Mouse (Mus musculus) ES-Bruce4 (cell line): ENCODE measurements at regions not wholly inside any gene's neighbourhood (a gene's known extent, or its start where the extent isn't known, plus 50 kb on each side); places are given as distances from the start of the nearest gene placed in this dataset.

ENCODE experiments used
- H3K27ac ChIP-seq: 2 replicates; pipeline ENCODE4 v1.5.1; 2012; ENCODE audit warnings: low read length, inconsistent platforms; ENCODE audit not compliant: insufficient read depth
- H3K27me3 ChIP-seq: 2 replicates; pipeline ENCODE4 v1.6.1; 2012; ENCODE audit warnings: mild to moderate bottlenecking, low read length, inconsistent platforms; ENCODE audit not compliant: control insufficient read depth, poor library complexity, insufficient read depth, severe bottlenecking
- H3K36me3 ChIP-seq: 2 replicates; pipeline ENCODE4 v1.6.1; 2012; ENCODE audit warnings: inconsistent platforms, mild to moderate bottlenecking, low read length, moderate library complexity; ENCODE audit not compliant: control insufficient read depth, poor library complexity, insufficient read depth, severe bottlenecking
- H3K4me1 ChIP-seq: one replicate; pipeline ENCODE4 v1.8.1; 2011; ENCODE audit warnings: low read length; ENCODE audit not compliant: control insufficient read depth, insufficient read depth
- H3K4me3 ChIP-seq: 2 replicates; pipeline ENCODE4 v1.5.1; 2011; ENCODE audit warnings: low read depth, mild to moderate bottlenecking, low read length
- H3K9ac ChIP-seq: 2 replicates; pipeline ENCODE4 v1.6.1; 2012; ENCODE audit warnings: low read depth, mild to moderate bottlenecking, inconsistent platforms; ENCODE audit not compliant: poor library complexity, severe bottlenecking
- H3K9me3 ChIP-seq: replicated peaks from 2 replicates; pipeline ENCODE4 v1.6.1; 2012; ENCODE audit warnings: mild to moderate bottlenecking, low read length, inconsistent platforms; ENCODE audit not compliant: control insufficient read depth, poor library complexity, insufficient read depth, severe bottlenecking
- CTCF ChIP-seq: IDR thresholded peaks from one replicate; pipeline ENCODE4 v1.8.1; 2011; ENCODE audit warnings: low read depth, low read length
- EP300 ChIP-seq: IDR thresholded peaks from 2 replicates; pipeline ENCODE4 v1.6.1; 2011; ENCODE audit warnings: low read depth, low read length; ENCODE audit not compliant: insufficient read depth
- POLR2A ChIP-seq: IDR thresholded peaks from one replicate; pipeline ENCODE4 v1.8.1; 2011; ENCODE audit warnings: low read length; ENCODE audit not compliant: insufficient read depth

GRCm38 (mm10) chr1:190041096-190041706 lies 119.0 kb upstream of the Smyd2 start:
- Histone ChIP-seq H3K36me3 (no peaks in the 10 kb centered on the region), H3K9ac (no peak overlapping the region), H3K4me3 (no peak overlapping the region), H3K27me3 (no peaks in the 10 kb centered on the region), H3K4me1 (no peaks in the 10 kb centered on the region), H3K27ac (no peak overlapping the region), H3K9me3 (no peaks in the 10 kb centered on the region)
- TF ChIP-seq CTCF (peak; percentile 56), EP300 (no peak)

GRCm38 (mm10) chr1:190038046-190038445 lies 115.9 kb upstream of the Smyd2 start:
- no peaks in the 10 kb centered on the region for H3K9me3 ChIP-seq
- no peak overlapping the region for H3K4me3 ChIP-seq
- no peak overlapping the region for H3K27ac ChIP-seq
- H3K4me1 ChIP-seq, result no peaks in the 10 kb centered on the region
- no peaks in the 10 kb centered on the region for H3K27me3 ChIP-seq
- TF ChIP-seq POLR2A (no peak), CTCF (no peak), EP300 (no peak)
- no peaks in the 10 kb centered on the region for H3K36me3 ChIP-seq
- H3K9ac ChIP-seq, result no peak overlapping the region

DNA sequence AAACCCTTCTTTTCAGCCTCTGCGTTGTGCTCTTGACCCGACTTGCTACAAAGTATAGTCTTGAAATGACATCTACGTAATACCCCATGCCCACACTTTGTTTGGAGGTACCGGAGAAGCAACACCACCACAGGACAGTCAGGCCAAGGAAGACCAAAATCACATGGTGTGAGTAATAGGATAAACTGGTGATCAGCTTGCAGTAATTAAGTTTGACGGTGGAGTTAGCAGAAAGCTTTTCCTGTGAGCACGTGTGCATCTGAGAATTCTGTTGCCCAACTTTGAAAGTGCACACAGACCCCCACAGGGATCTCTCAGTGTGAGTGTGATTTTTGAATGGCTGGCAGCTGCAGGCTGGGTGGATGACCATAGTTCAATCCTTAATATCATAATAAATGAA lies 114.6 kb upstream of the Smyd2 start:
- Histone ChIP-seq H3K4me3 (no peak overlapping the region), H3K9me3 (no peaks in the 10 kb centered on the region), H3K9ac (no peak overlapping the region), H3K36me3 (no peaks in the 10 kb centered on the region), H3K27ac (no peak overlapping the region), H3K4me1 (no peaks in the 10 kb centered on the region), H3K27me3 (no peaks in the 10 kb centered on the region)
- TF ChIP-seq EP300 (no peak), CTCF (no peak), POLR2A (no peak)

DNA sequence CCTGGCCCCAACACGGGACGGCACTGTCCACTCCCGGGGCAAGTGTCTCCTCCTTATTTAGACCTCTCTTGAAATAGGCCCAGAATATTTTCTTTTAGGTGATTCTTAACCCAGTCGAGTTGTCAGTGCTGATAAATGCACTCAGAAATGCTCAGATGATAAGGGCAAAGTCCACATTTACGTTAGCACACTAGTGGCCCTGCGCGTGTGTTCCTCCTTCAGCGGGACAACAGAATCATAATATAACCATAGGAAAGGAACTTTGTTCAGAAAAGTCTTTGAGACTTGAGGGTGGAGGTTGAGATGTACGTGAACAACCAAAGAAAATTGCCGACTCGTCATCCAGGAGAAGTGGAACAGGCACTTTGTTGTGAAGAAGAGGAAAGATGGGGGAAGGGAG lies 113.8 kb upstream of the Smyd2 start:
- H3K9me3 ChIP-seq, result no peaks in the 10 kb centered on the region
- no peaks in the 10 kb centered on the region for H3K4me1 ChIP-seq
- H3K36me3 ChIP-seq, result no peaks in the 10 kb centered on the region
- H3K4me3 ChIP-seq, result no peak overlapping the region
- H3K27me3 ChIP-seq, result no peaks in the 10 kb centered on the region
- no peak overlapping the region for H3K27ac ChIP-seq
- no peak for TF ChIP-seq CTCF
- no peak for TF ChIP-seq EP300
- no peak for TF ChIP-seq POLR2A
- H3K9ac ChIP-seq, result no peak overlapping the region

DNA sequence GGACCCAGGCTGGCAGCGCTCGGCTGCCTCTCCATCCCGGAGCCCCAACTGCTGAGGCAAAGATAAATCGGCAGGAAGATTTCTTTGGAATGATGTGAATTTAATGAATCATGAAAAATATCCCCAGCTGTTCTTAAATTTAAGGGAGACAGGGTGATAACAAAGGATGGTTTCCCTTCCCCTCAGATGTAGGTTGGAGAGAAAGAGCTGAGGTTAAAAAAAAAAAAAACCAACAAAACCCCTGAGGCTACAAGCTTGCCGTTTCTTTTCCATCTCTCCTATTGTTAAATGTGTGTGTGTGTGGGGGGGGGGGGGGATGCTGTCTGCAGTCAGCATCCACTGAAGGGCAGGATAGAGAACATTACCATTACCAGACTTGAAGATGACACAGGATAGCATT lies 111.9 kb upstream of the Smyd2 start:
- no peaks in the 10 kb centered on the region for H3K4me1 ChIP-seq
- no peaks in the 10 kb centered on the region for H3K27me3 ChIP-seq
- H3K36me3 ChIP-seq, result no peaks in the 10 kb centered on the region
- TF ChIP-seq EP300, result no peak
- TF ChIP-seq CTCF, result no peak
- no peak for TF ChIP-seq POLR2A
- no peak overlapping the region for H3K4me3 ChIP-seq
- H3K27ac ChIP-seq, result no peak overlapping the region
- no peak overlapping the region for H3K9ac ChIP-seq
- H3K9me3 ChIP-seq, result no peaks in the 10 kb centered on the region

- Histone ChIP-seq H3K9ac (no peak overlapping the region), H3K36me3 (no peaks in the 10 kb centered on the region), H3K4me3 (no peak overlapping the region), H3K9me3 (no peaks in the 10 kb centered on the region), H3K4me1 (no peaks in the 10 kb centered on the region), H3K27ac (no peak overlapping the region), H3K27me3 (no peaks in the 10 kb centered on the region; the same call in 1 of the 2 replicates)
- TF ChIP-seq EP300, result no peak
- no peak for TF ChIP-seq POLR2A
- TF ChIP-seq CTCF, result no peak
Measured at GRCm38 (mm10) chr1:190027536-190027935, 105.4 kb upstream of the Smyd2 start.
